Comparison of ENCODE assay signal across 8 mouse cellular contexts in genomic region chr11:119057291-119057690, GRCm38 (mm10). TPM values are rescaled to one million over a fixed set of nuclear protein-coding genes. Genes with fewer than 3 reads are reported as not detected.
DNase-seq lines count a peak whose midpoint lies in the region; ATAC-seq and TF ChIP-seq lines count a peak whose summit lies in the region.

No protein-coding gene starts in this region.

- WGBS in neural tube, embryonic 11.5 days = 4% methylated on average over 9 of the region's 9 CpGs
- 4% methylated on average over 9 of the region's 9 CpGs for WGBS in limb, embryonic 14.5 days
- 5% methylated on average over 9 of the region's 9 CpGs for WGBS in stomach, embryonic 14.5 days

- H3K27me3 ChIP-seq in neural tube, embryonic 11.5 days (ENCODE audit: control insufficient read depth, insufficient read depth, low read length) = peaks cover 81% of the 10 kb centered on the region
- H3K27me3 ChIP-seq in limb, embryonic 14.5 days (ENCODE audit: control insufficient read depth, insufficient read depth, low read length) = peaks cover 79% of the 10 kb centered on the region
- H3K27me3 ChIP-seq in stomach, embryonic 14.5 days (ENCODE audit: control insufficient read depth, insufficient read depth, low read length) = peaks cover 60% of the 10 kb centered on the region

- H3K9ac ChIP-seq in neural tube, embryonic 11.5 days (ENCODE audit: low read length) = peak overlapping the region; percentile 95
- H3K9ac ChIP-seq in limb, embryonic 14.5 days (ENCODE audit: low read depth, low read length, severe bottlenecking) = peak overlapping the region; percentile 93
- H3K9ac ChIP-seq in stomach, embryonic 14.5 days (replicated peaks; ENCODE audit: low read depth, low read length) = peak overlapping the region; percentile 92

- no peak for ATAC-seq in CD4-positive, CD25-positive, alpha-beta regulatory T cell, adult 4 months
- no peak for ATAC-seq in neural tube, embryonic 11.5 days (ENCODE audit: insufficient read depth, low FRiP score, low TSS enrichment)
- ATAC-seq in limb, embryonic 14.5 days (ENCODE audit: low FRiP score, low read depth) = no peak
- ATAC-seq in stomach, embryonic 14.5 days (ENCODE audit: insufficient number of reproducible peaks, insufficient read depth, low FRiP score, low read depth) = no peak

- no peaks in the 10 kb centered on the region for H3K9me3 ChIP-seq in neural tube, embryonic 11.5 days (ENCODE audit: control insufficient read depth, low read length)
- H3K9me3 ChIP-seq in limb, embryonic 14.5 days (ENCODE audit: control insufficient read depth, low read length) = no peaks in the 10 kb centered on the region
- no peaks in the 10 kb centered on the region for H3K9me3 ChIP-seq in stomach, embryonic 14.5 days (ENCODE audit: control insufficient read depth, low read depth, low read length)

- H3K27ac ChIP-seq in neural tube, embryonic 11.5 days (ENCODE audit: low read depth, low read length) = no peak overlapping the region
- no peak overlapping the region for H3K27ac ChIP-seq in limb, embryonic 14.5 days (replicated peaks; ENCODE audit: low read depth, low read length)
- H3K27ac ChIP-seq in stomach, embryonic 14.5 days (ENCODE audit: low read length) = no peak overlapping the region

- H3K36me3 ChIP-seq in neural tube, embryonic 11.5 days (ENCODE audit: control insufficient read depth, insufficient read depth, low read length) = no peaks in the 10 kb centered on the region
- H3K36me3 ChIP-seq in limb, embryonic 14.5 days (ENCODE audit: control insufficient read depth, insufficient read depth, low read length) = no peaks in the 10 kb centered on the region
- no peaks in the 10 kb centered on the region for H3K36me3 ChIP-seq in stomach, embryonic 14.5 days (ENCODE audit: control insufficient read depth, insufficient read depth, low read length)

- peak overlapping the region; percentile 44 for H3K4me3 ChIP-seq in neural tube, embryonic 11.5 days (ENCODE audit: low read depth, low read length)
- H3K4me3 ChIP-seq in limb, embryonic 14.5 days (replicated peaks; ENCODE audit: low read length) = peak overlapping the region; percentile 61
- peak overlapping the region; percentile 60 for H3K4me3 ChIP-seq in stomach, embryonic 14.5 days (ENCODE audit: low read depth, low read length)

- peaks cover 36% of the 10 kb centered on the region for H3K4me1 ChIP-seq in neural tube, embryonic 11.5 days (ENCODE audit: control insufficient read depth, insufficient read depth, low read length)
- peaks cover 42% of the 10 kb centered on the region for H3K4me1 ChIP-seq in limb, embryonic 14.5 days (ENCODE audit: control insufficient read depth, insufficient read depth, low read length)
- peaks cover 23% of the 10 kb centered on the region for H3K4me1 ChIP-seq in stomach, embryonic 14.5 days (ENCODE audit: control insufficient read depth, insufficient read depth, low read length)

- H3K4me2 ChIP-seq in neural tube, embryonic 11.5 days (ENCODE audit: low read depth) = peak overlapping the region; percentile 92
- peak overlapping the region; percentile 98 for H3K4me2 ChIP-seq in limb, embryonic 14.5 days (replicated peaks; ENCODE audit: low read depth, low read length, severe bottlenecking)
- H3K4me2 ChIP-seq in stomach, embryonic 14.5 days (replicated peaks; ENCODE audit: low read depth, low read length) = peak overlapping the region; percentile 100

- TF ChIP-seq POLR2A in limb, embryonic 14.5 days (IDR thresholded peaks at IDR 0.05; ENCODE audit: borderline replicate concordance, extremely low read depth, insufficient read depth, insufficient read length) = no peak

- peak; percentile 25 for DNase-seq in CD4-positive, CD25-positive, alpha-beta regulatory T cell, adult 2 months (ENCODE audit: low read depth, low spot score)
- DNase-seq in neural tube, embryonic 11.5 days (ENCODE audit: low spot score) = no peak
- no peak for DNase-seq in neural tube, embryonic 10.5 days (ENCODE audit: extremely low spot score, low spot score)
- no peak for DNase-seq in limb, embryonic 14.5 days (ENCODE audit: low spot score)
- no peak for DNase-seq in spleen, postnatal 4 days (ENCODE audit: low spot score in 2 of 2)
- DNase-seq in frontal cortex, postnatal 36 days (ENCODE audit: low spot score in 2 of 2) = no peak

RNA-seq across cellular contexts. Expression of gene Cbx8, which starts 16.5 kb away (rescaled TPM):
- 1 to 10 TPM; 4.0 to 6.7 TPM for polyA plus RNA-seq in CD4-positive, CD25-positive, alpha-beta regulatory T cell, adult 4 months (2017; shearing (Covaris generic))
- 6.8 and 7.0 TPM in 2 replicates for polyA plus RNA-seq in neural tube, embryonic 11.5 days (2014; fragmentation: Nextera tagmentation; extraction: Ambion mirVana)
- 6.9 and 7.2 TPM in 2 replicates for polyA plus RNA-seq in limb, embryonic 14.5 days (2012; rRNA removed)
- 10.1 and 12.6 TPM in 2 replicates for polyA plus RNA-seq in limb, embryonic 14.5 days (2014; fragmentation: Nextera tagmentation; extraction: Ambion mirVana)
- 6.2 and 8.5 TPM in 2 replicates for polyA plus RNA-seq in stomach, embryonic 14.5 days (2014; fragmentation: Nextera tagmentation; extraction: Ambion mirVana)

RNA-seq across cellular contexts. Expression of gene Cbx4, which starts 28.7 kb away (rescaled TPM):
- 1 to 10 TPM; 1.7 to 3.7 TPM for polyA plus RNA-seq in CD4-positive, CD25-positive, alpha-beta regulatory T cell, adult 4 months (2017; shearing (Covaris generic))
- 6.0 and 6.1 TPM in 2 replicates for polyA plus RNA-seq in neural tube, embryonic 11.5 days (2014; fragmentation: Nextera tagmentation; extraction: Ambion mirVana)
- 23.1 and 24.3 TPM in 2 replicates for polyA plus RNA-seq in limb, embryonic 14.5 days (2012; rRNA removed)
- polyA plus RNA-seq in limb, embryonic 14.5 days (2014; fragmentation: Nextera tagmentation; extraction: Ambion mirVana) = 10.9 and 11.4 TPM in 2 replicates
- polyA plus RNA-seq in stomach, embryonic 14.5 days (2014; fragmentation: Nextera tagmentation; extraction: Ambion mirVana) = 7.0 and 8.2 TPM in 2 replicates

RNA-seq across cellular contexts. Expression of gene Cbx2, which starts 34.5 kb away (rescaled TPM):
- 1 to 10 TPM; 1.4 to 1.5 TPM for polyA plus RNA-seq in CD4-positive, CD25-positive, alpha-beta regulatory T cell, adult 4 months (2017; shearing (Covaris generic))
- 61.5 and 65.0 TPM in 2 replicates for polyA plus RNA-seq in neural tube, embryonic 11.5 days (2014; fragmentation: Nextera tagmentation; extraction: Ambion mirVana)
- polyA plus RNA-seq in limb, embryonic 14.5 days (2012; rRNA removed) = 35.7 and 40.4 TPM in 2 replicates
- 29.1 and 35.5 TPM in 2 replicates for polyA plus RNA-seq in limb, embryonic 14.5 days (2014; fragmentation: Nextera tagmentation; extraction: Ambion mirVana)
- 24.9 and 25.9 TPM in 2 replicates for polyA plus RNA-seq in stomach, embryonic 14.5 days (2014; fragmentation: Nextera tagmentation; extraction: Ambion mirVana)

Comparison
In these comparisons a context has a peak if more than half of its experiments do, and no peak if none do; other contexts are left out.
1. RNA of gene Cbx2, which starts 34.5 kb away (polyA plus RNA-seq): 61.5 to 65.0 TPM in neural tube, embryonic 11.5 days, 29.1 to 40.4 TPM in limb, embryonic 14.5 days and 24.9 to 25.9 TPM in stomach, embryonic 14.5 days; 1.4 to 1.5 TPM in CD4-positive, CD25-positive, alpha-beta regulatory T cell, adult 4 months; every median in the first group is over 10 times any median in the second.
2. Peak in every context shown above with its lines, with median percentiles within 50 percentile points of each other: H3K4me2 ChIP-seq, H3K4me3 ChIP-seq and H3K9ac ChIP-seq.